Mouse (Mus musculus) heart, embryonic 12.5 days (tissue): ENCODE measurements around the gene E4f1. TPM values are rescaled to one million over a fixed set of nuclear protein-coding genes. Genes with fewer than 3 reads are reported as not detected.

ENCODE experiments used
- ATAC-seq: fragments of 200-750 bp; cut with Nextera tagmentation; 2 replicates; pipeline ENCODE4 v1.8.0; 2017; ENCODE audit warnings: moderate TSS enrichment, moderate library complexity; ENCODE audit not compliant: insufficient number of reproducible peaks, low FRiP score
- H3K27ac ChIP-seq: fragments of 300-500 bp; sonication (generic); 2 replicates; pipeline ENCODE4 v1.5.1; 2016; ENCODE audit warnings: mild to moderate bottlenecking, moderate library complexity; ENCODE audit not compliant: poor library complexity, severe bottlenecking
- H3K27me3 ChIP-seq: fragments of 300-500 bp; sonication (generic); replicated peaks from 2 replicates; pipeline ENCODE4 v1.6.1; 2016; ENCODE audit warnings: mild to moderate bottlenecking, moderate library complexity
- H3K36me3 ChIP-seq: fragments of 300-500 bp; sonication (generic); 2 replicates; pipeline ENCODE4 v1.6.1; 2016; ENCODE audit warnings: mild to moderate bottlenecking, moderate library complexity
- H3K4me1 ChIP-seq: fragments of 300-500 bp; sonication (generic); replicated peaks from 2 replicates; pipeline ENCODE4 v1.6.1; 2016; ENCODE audit warnings: mild to moderate bottlenecking
- H3K4me2 ChIP-seq: fragments of 300-500 bp; sonication (generic); 2 replicates; pipeline ENCODE4 v1.6.1; 2016; ENCODE audit warnings: mild to moderate bottlenecking, moderate library complexity
- H3K4me3 ChIP-seq: fragments of 300-500 bp; sonication (generic); 2 replicates; pipeline ENCODE4 v1.5.1; 2016; ENCODE audit warnings: mild to moderate bottlenecking
- H3K9ac ChIP-seq: fragments of 300-500 bp; sonication (generic); 2 replicates; pipeline ENCODE4 v1.6.1; 2016; ENCODE audit warnings: mild to moderate bottlenecking, moderate library complexity
- H3K9me3 ChIP-seq: fragments of 300-500 bp; sonication (generic); replicated peaks from 2 replicates; pipeline ENCODE4 v1.6.1; 2016; ENCODE audit warnings: mild to moderate bottlenecking, moderate library complexity
- WGBS: fragments of 180-500 bp; shearing (Covaris S2); methylation state at CpG from one replicate; pipeline ENCODE4 v1.1.7; 2016; 5-methylcytosine and 5-hydroxymethylcytosine counted together
- polyA plus RNA-seq: library from polyadenylated mRNA; unstranded; fragments of >200 nt; fragmentation: Nextera tagmentation; extraction: Ambion mirVana; gene quantifications from 2 replicates; pipeline ENCODE4 v1.2.1, GENCODE M21; 2016

Gene E4f1
- polyA plus RNA-seq, 1 experiment from 2014 or later = 22.5 TPM

DNA sequence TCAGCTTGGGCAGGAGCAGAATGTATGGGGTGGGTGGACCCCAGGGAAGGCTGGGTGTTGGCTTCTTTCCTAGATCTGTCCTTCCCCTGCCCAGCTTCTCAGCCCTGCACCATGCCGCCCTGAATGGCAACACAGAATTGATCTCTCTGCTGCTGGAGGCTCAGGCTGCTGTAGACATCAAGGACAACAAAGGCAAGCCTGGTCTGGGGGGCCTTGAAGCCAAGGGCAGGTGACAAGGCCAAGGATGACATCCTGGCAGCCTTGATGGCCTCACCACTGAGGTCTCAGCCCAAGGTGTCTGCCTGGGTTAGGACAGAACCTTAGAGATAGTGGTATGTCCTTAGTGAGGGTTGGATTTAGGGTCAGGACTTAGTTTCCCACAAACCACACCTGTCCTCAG lies 25.9 kb upstream of the E4f1 start:
- no peak for ATAC-seq
- H3K9ac ChIP-seq = no peak overlapping the region

DNA sequence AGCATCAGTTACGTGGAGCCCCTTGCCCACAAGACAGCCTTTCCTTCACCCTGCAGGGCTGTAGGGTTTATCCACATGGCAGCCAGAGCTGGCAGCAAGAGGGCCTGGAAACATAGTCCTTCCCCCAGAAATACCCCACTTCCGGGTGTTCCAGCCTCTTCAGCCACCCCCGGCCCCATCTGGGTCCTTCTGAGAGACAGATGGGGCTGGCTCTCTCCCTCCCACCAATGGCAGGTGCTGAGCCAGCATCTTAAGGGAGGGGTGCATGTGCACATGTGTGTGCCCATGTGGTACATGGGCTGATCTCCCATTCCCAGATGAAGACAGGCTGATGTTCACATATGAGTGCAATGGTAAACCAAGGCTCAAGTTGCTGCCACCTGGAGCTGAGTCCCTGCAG lies 25.3 kb upstream of the E4f1 start:
- ATAC-seq = no peak
- H3K4me1 ChIP-seq = no peaks in the 10 kb centered on the region
- 71% methylated on average over 3 of the region's 3 CpGs for WGBS
- no peaks in the 10 kb centered on the region for H3K36me3 ChIP-seq
- H3K4me2 ChIP-seq = no peak overlapping the region
- no peak overlapping the region for H3K27ac ChIP-seq
- no peak overlapping the region for H3K4me3 ChIP-seq
- no peak overlapping the region for H3K9ac ChIP-seq
- peaks cover 26% of the 10 kb centered on the region for H3K27me3 ChIP-seq
- H3K9me3 ChIP-seq = no peaks in the 10 kb centered on the region

More for the DNA sequence above, 25.9 kb upstream of the E4f1 start:
- Histone ChIP-seq H3K4me3 (no peak overlapping the region), H3K27ac (no peak overlapping the region), H3K4me2 (no peak overlapping the region), H3K36me3 (no peaks in the 10 kb centered on the region), H3K9me3 (no peaks in the 10 kb centered on the region), H3K4me1 (no peaks in the 10 kb centered on the region), H3K27me3 (peaks cover 24% of the 10 kb centered on the region)
- WGBS = 71% methylated on average over 1 of the region's 1 CpGs

DNA sequence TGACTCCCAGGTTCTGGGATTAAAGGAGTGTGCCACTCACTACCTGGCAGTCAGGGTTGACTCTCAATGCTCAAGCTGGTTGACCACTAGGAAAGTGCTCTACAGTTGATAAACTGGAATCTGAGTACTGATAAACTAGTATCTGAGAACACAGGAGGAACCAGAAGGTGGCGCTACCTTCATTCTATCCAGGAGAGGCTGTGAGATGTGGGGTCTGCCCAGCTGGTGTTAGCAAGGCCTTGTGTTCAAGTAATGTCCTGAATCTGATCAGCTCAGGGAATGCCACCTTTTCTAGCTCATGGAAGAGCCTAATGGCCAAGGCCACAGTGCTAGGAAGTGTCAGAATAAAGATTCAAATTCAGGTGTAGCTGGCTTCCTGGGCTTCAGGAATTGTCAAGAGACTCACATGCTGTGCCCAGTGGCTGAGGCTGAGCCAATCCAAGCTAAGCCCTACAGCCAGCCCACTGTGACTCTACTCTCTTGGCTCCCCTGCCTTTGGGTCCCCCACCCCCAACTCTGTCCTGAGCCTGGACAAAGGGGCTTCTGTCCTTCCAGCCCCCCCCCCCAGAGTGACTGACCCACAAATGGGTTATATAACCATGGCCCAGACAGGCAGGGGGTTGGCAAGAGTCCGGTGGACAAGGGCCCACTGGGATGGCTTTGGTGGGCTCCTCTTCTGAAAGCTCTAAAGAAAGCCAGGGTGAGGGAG lies 24.7 kb upstream of the E4f1 start:
- 38% methylated on average over 2 of the region's 2 CpGs for WGBS
- Histone ChIP-seq H3K27ac (no peak overlapping the region), H3K4me3 (no peak overlapping the region), H3K4me2 (no peak overlapping the region), H3K9me3 (no peaks in the 10 kb centered on the region), H3K9ac (no peak overlapping the region), H3K4me1 (no peaks in the 10 kb centered on the region), H3K27me3 (peaks cover 31% of the 10 kb centered on the region), H3K36me3 (no peaks in the 10 kb centered on the region)
- ATAC-seq = no peak

- Histone ChIP-seq H3K4me2 (no peak overlapping the region), H3K4me3 (no peak overlapping the region), H3K9me3 (no peaks in the 10 kb centered on the region), H3K9ac (no peak overlapping the region), H3K4me1 (peaks cover 15% of the 10 kb centered on the region), H3K27me3 (peaks cover 56% of the 10 kb centered on the region), H3K36me3 (no peaks in the 10 kb centered on the region), H3K27ac (no peak overlapping the region)
- no peak for ATAC-seq
- 87% methylated on average over 4 of the region's 4 CpGs for WGBS
Measured at GRCm38 (mm10) chr17:24490399-24490798, 20.3 kb upstream of the E4f1 start.

- peaks cover 18% of the 10 kb centered on the region for H3K4me1 ChIP-seq
- peak overlapping the region; percentile 64 for H3K4me3 ChIP-seq
- no peak overlapping the region for H3K27ac ChIP-seq
- no peaks in the 10 kb centered on the region for H3K9me3 ChIP-seq
- peak overlapping the region; percentile 99 for H3K4me2 ChIP-seq
- ATAC-seq = no peak
- peaks cover 55% of the 10 kb centered on the region for H3K27me3 ChIP-seq
- H3K9ac ChIP-seq = peak overlapping the region; percentile 83
- 24% methylated on average over 19 of the region's 19 CpGs for WGBS
- H3K36me3 ChIP-seq = no peaks in the 10 kb centered on the region
Measured at GRCm38 (mm10) chr17:24489265-24490030, 19.3 kb upstream of the E4f1 start.

- H3K4me2 ChIP-seq = peak overlapping the region; percentile 99
- no peaks in the 10 kb centered on the region for H3K36me3 ChIP-seq
- WGBS = 1% methylated on average over 74 of the region's 81 CpGs
- ATAC-seq = peak; percentile 53
- peaks cover 18% of the 10 kb centered on the region for H3K4me1 ChIP-seq
- H3K27me3 ChIP-seq = peaks cover 55% of the 10 kb centered on the region
- H3K9ac ChIP-seq = peak overlapping the region; percentile 83
- no peaks in the 10 kb centered on the region for H3K9me3 ChIP-seq
- peak overlapping the region; percentile 64 for H3K4me3 ChIP-seq
- H3K27ac ChIP-seq = no peak overlapping the region
Measured at GRCm38 (mm10) chr17:24488662-24489264, 18.6 kb upstream of the E4f1 start.

DNA sequence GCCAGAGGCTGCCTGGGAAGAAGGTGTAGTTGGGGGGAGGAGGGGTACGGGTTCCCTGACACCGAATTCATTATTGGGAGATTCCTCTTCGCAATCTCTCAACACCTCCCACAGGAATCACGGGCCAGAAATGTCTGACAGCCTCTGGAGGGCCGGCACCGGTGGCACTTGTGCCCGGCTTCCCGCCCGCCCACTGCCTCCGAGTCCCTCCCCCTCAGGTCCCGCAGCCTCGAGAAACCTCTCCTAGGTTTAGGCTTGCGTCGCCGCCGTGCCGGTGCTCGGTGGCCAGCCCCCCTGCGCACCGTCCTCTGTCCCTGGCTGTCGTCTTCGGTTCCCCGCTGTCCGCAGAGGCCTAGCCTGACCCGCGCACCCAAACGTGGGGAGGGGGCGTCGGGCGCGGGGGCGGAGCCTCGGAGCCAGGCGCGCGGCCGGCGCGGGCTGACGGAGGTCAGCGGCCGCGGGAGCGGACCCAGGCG lies 18.1 kb upstream of the E4f1 start, which contains the start of gene Caskin1:
Caskin1 (plus strand) TSS at position 416 of the 476 bp plus-strand sequence.
- peaks cover 18% of the 10 kb centered on the region for H3K4me1 ChIP-seq
- WGBS = under 1% methylated on average over 43 of the region's 45 CpGs
- H3K4me3 ChIP-seq = peak within 1 kb of the TSS; percentile 64
- H3K27me3 ChIP-seq = peaks cover 55% of the 10 kb centered on the region
- no peaks in the 10 kb centered on the region for H3K36me3 ChIP-seq
- ATAC-seq = peak; percentile 31
- H3K4me2 ChIP-seq = peak within 1 kb of the TSS; percentile 99
- no peaks in the 10 kb centered on the region for H3K9me3 ChIP-seq
- H3K27ac ChIP-seq = no peak within 1 kb of the TSS
- peak within 1 kb of the TSS; percentile 83 for H3K9ac ChIP-seq

- Histone ChIP-seq H3K27me3 (peaks cover 41% of the 10 kb centered on the region), H3K9ac (no peak overlapping the region), H3K4me1 (peaks cover 18% of the 10 kb centered on the region), H3K9me3 (no peaks in the 10 kb centered on the region), H3K4me3 (no peak overlapping the region), H3K27ac (no peak overlapping the region), H3K4me2 (no peak overlapping the region), H3K36me3 (no peaks in the 10 kb centered on the region)
- ATAC-seq = no peak
- WGBS = 39% methylated on average over 11 of the region's 11 CpGs
Measured at GRCm38 (mm10) chr17:24485090-24485860, 15.2 kb upstream of the E4f1 start.

DNA sequence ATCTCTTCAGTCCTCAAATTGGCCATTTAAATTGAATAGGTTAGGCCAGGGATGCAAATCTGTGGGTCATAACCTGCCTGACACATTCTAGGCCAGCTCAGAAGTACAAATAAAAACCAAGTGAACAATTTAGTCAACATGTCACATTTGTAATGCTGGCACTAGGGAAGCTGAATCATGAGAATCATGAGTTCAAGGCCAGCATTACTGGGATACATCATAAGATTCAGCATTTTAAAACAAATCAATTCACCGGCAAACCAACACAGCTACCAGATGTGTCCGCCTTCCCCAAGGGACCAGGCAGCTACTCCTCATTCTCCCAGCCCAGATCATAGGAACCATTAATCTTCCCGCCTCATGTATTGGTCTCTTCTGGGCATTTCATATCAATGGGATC lies 13.4 kb upstream of the E4f1 start:
- Histone ChIP-seq H3K9ac (no peak overlapping the region), H3K27me3 (peaks cover 24% of the 10 kb centered on the region), H3K4me1 (peaks cover 17% of the 10 kb centered on the region), H3K36me3 (no peaks in the 10 kb centered on the region), H3K4me3 (no peak overlapping the region), H3K27ac (no peak overlapping the region), H3K9me3 (no peaks in the 10 kb centered on the region), H3K4me2 (no peak overlapping the region)
- no peak for ATAC-seq
- WGBS = 81% methylated on average over 3 of the region's 3 CpGs

- Histone ChIP-seq H3K9me3 (no peaks in the 10 kb centered on the region), H3K4me2 (no peak overlapping the region), H3K9ac (no peak overlapping the region), H3K4me1 (peaks cover 21% of the 10 kb centered on the region), H3K27me3 (peaks cover 3% of the 10 kb centered on the region; the same call in 1 of the 2 replicates), H3K27ac (no peak overlapping the region), H3K36me3 (peaks cover 15% of the 10 kb centered on the region), H3K4me3 (no peak overlapping the region)
- ATAC-seq = no peak
- WGBS = 90% methylated on average over 20 of the region's 20 CpGs
Measured at GRCm38 (mm10) chr17:24481027-24481815, 11.1 kb upstream of the E4f1 start.
